Mouse (Mus musculus): ENCODE measurements around the gene Cfap97.

- TF ChIP-seq E2F4 (IDR thresholded peaks at IDR 0.05; ENCODE audit: insufficient replicate concordance, low read depth, low read length) (no peak), POLR2A (IDR thresholded peaks at IDR 0.05; ENCODE audit: low read depth, low read length) (no peak), CTCF (conservative IDR thresholded peaks at IDR 0.05 in 1 of 2, IDR thresholded peaks at IDR 0.05 in 1 of 2; ENCODE audit: low read depth in 2 of 2, low read length in 2 of 2) (no peak), EP300 (IDR thresholded peaks at IDR 0.05; ENCODE audit: low read length) (no peak)
These were observed 5.4 kb upstream of the Cfap97 start for GRCm38 (mm10) chr8:46146173-46146572.
